Mouse (Mus musculus) kidney, adult 11 months (tissue): ENCODE results near the gene Mcm8.

Source experiments
- DNase-seq: peaks from one replicate; pipeline ENCODE4 v3.0.0; 2022

Mcm8 gene

GRCm38 (mm10) chr2:132873657-132874326 lies 57.9 kb downstream of the Mcm8 start:
- DNase-seq = no peak

GRCm38 (mm10) chr2:132876991-132877390 lies 61.0 kb downstream of the Mcm8 start:
- peak; percentile 52 for DNase-seq

- no peak for DNase-seq
Measured at GRCm38 (mm10) chr2:132879261-132880044, 63.5 kb downstream of the Mcm8 start.

- no peak for DNase-seq
Measured at GRCm38 (mm10) chr2:132880844-132881645, 65.1 kb downstream of the Mcm8 start, which contains the start of gene Lrrn4. Gene Lrrn4, minus strand, starts transcription at chr2:132880891.

GRCm38 (mm10) chr2:132884303-132884967 lies 68.5 kb downstream of the Mcm8 start:
- no peak for DNase-seq

- DNase-seq = no peak
Measured at GRCm38 (mm10) chr2:132885312-132885711, 69.4 kb downstream of the Mcm8 start.
